Mouse (Mus musculus) kidney, embryonic 14.5 days (tissue): ENCODE data around the gene Luc7l3. TPM values are rescaled to one million over a fixed set of nuclear protein-coding genes. Genes with fewer than 3 reads are reported as not detected.

Source experiments
- ATAC-seq: fragments of 200-750 bp; cut with Nextera tagmentation; 2 replicates; pipeline ENCODE4 v1.8.0; 2017; ENCODE audit warnings: moderate number of reproducible peaks, mild to moderate bottlenecking, moderate TSS enrichment, moderate library complexity; ENCODE audit not compliant: low FRiP score, low TSS enrichment
- H3K27ac ChIP-seq: fragments of 300-500 bp; sonication (generic); 2 replicates; pipeline ENCODE4 v1.5.1; 2014; ENCODE audit warnings: low read depth, mild to moderate bottlenecking, low read length, moderate library complexity, mixed read lengths
- H3K27me3 ChIP-seq: fragments of 300-500 bp; sonication (generic); 2 replicates; pipeline ENCODE4 v1.6.1; 2014; ENCODE audit warnings: mild to moderate bottlenecking, low read length; ENCODE audit not compliant: control insufficient read depth, insufficient read depth
- H3K36me3 ChIP-seq: fragments of 300-500 bp; sonication (generic); 2 replicates; pipeline ENCODE4 v1.6.1; 2014; ENCODE audit warnings: low read length, mixed read lengths; ENCODE audit not compliant: control insufficient read depth, insufficient read depth
- H3K4me1 ChIP-seq: fragments of 300-500 bp; sonication (generic); 2 replicates; pipeline ENCODE4 v1.6.1; 2014; ENCODE audit warnings: low read length, mixed read lengths; ENCODE audit not compliant: control insufficient read depth, insufficient read depth
- H3K4me2 ChIP-seq: fragments of 300-500 bp; sonication (generic); replicated peaks from 2 replicates; pipeline ENCODE4 v1.6.1; 2014; ENCODE audit warnings: low read depth, mild to moderate bottlenecking, low read length
- H3K4me3 ChIP-seq: fragments of 300-500 bp; sonication (generic); 2 replicates; pipeline ENCODE4 v1.5.1; 2014; ENCODE audit warnings: mild to moderate bottlenecking, low read length
- H3K9ac ChIP-seq: fragments of 300-500 bp; sonication (generic); 2 replicates; pipeline ENCODE4 v1.6.1; 2014; ENCODE audit warnings: low read depth, mild to moderate bottlenecking, low read length, moderate library complexity
- H3K9me3 ChIP-seq: fragments of 300-500 bp; sonication (generic); 2 replicates; pipeline ENCODE4 v1.6.1; 2016; ENCODE audit warnings: low read length; ENCODE audit not compliant: control insufficient read depth
- WGBS: fragments of 180-500 bp; shearing (Covaris S2); extraction: QIAGEN DNeasy Blood & Tissue Kit; methylation state at CpG from one replicate; pipeline ENCODE4 v1.1.7; 2014; 5-methylcytosine and 5-hydroxymethylcytosine counted together
- polyA plus RNA-seq: library from polyadenylated mRNA; unstranded; fragments of >200 nt; fragmentation: Nextera tagmentation; extraction: Ambion mirVana; gene quantifications from 2 replicates; pipeline ENCODE4 v1.2.1, GENCODE M21; 2014

Gene Luc7l3
- polyA plus RNA-seq, 1 experiment from 2014 or later = 106 TPM

DNA sequence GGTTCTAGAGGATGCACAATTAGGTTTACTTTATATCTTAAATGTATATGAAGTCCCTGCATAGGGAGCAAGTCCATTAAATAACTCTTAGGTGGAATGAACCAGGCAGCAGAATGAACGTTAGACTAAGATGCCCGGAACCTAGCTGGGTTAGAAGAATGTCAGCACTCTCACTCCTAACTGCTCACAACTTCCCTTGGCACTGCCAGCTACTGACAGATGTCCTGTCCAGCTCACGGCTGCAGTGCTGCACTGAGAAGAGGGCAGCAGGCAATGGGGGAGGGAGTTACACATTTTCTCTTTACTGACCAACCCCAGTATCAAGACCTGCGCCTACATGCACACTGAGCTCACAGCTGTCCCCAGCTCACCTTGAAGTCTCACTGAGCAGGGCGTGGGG, 34.7 kb downstream of the Luc7l3 start:
- WGBS = 92% methylated on average over 5 of the region's 5 CpGs
- H3K4me3 ChIP-seq = no peak overlapping the region
- H3K36me3 ChIP-seq = peaks cover 84% of the 10 kb centered on the region
- no peaks in the 10 kb centered on the region for H3K9me3 ChIP-seq
- no peak overlapping the region for H3K9ac ChIP-seq
- no peaks in the 10 kb centered on the region for H3K27me3 ChIP-seq
- H3K4me1 ChIP-seq = no peaks in the 10 kb centered on the region
- no peak overlapping the region for H3K27ac ChIP-seq
- no peak overlapping the region for H3K4me2 ChIP-seq
- no peak for ATAC-seq

DNA sequence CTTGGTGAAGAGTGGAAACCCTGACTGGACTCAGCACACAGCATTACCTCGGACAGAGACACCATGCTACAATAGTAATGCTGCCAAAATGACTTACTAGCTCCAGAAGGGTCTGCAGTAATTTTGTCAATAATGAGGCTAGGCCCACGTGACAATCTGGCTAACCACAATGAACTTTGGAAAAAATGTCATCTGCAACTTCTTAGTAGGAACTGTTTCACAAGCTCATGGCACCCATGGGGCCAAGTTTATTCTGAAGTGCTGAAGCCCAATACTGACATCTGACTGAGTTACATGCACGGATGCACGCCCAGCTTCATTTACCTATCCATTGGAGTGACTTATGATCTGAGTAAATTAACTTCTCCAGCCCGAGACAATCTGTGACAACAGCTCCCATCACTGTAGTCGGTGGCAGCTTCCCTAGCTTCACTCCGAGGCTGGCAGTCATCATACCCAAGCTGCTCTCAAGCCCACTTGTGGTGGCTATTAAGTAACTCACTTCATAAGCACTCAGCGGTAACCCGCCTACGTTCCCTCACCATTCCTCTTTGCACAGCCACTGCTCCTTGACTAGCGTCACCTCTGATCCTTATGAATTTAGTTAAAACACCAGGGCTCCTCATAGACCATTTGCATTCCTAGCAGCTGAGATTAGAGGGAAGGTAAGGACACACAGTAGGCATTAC, 35.8 kb downstream of the Luc7l3 start:
- no peak for ATAC-seq
- Histone ChIP-seq H3K9me3 (no peaks in the 10 kb centered on the region), H3K4me2 (no peak overlapping the region), H3K4me3 (no peak overlapping the region), H3K27me3 (no peaks in the 10 kb centered on the region), H3K27ac (no peak overlapping the region), H3K36me3 (peaks cover 75% of the 10 kb centered on the region), H3K4me1 (no peaks in the 10 kb centered on the region), H3K9ac (no peak overlapping the region)
- WGBS = 87% methylated on average over 11 of the region's 11 CpGs

DNA sequence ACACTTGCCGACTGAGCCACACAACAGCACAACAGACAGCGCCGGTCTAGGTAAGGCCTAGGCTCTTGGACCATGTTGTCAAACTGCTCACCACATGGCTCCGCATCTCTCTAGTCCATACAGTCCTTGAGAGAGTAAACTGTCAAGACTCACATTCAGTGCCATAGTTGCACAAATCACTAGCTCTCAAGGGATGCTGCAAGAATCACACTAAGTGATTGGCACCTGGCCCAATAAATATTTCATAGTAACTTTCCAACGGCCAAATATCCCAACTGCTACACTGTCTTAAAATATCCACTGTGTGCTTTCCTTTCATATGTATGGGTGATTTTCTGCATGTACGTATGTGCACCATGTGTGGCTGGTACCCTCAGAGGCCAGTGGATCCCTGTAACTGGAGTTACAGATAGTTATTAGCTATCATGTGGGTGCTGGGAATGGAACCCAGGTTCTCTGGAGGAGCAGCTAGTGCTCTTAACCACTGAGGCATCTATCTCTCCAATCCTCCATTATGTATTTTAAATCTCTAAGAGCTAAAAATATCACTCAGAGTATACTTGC, 38.2 kb downstream of the Luc7l3 start:
- H3K4me2 ChIP-seq = no peak overlapping the region
- H3K4me3 ChIP-seq = no peak overlapping the region
- H3K27ac ChIP-seq = no peak overlapping the region
- H3K4me1 ChIP-seq = no peaks in the 10 kb centered on the region
- H3K27me3 ChIP-seq = no peaks in the 10 kb centered on the region
- H3K9me3 ChIP-seq = no peaks in the 10 kb centered on the region
- no peak for ATAC-seq
- no peak overlapping the region for H3K9ac ChIP-seq
- 93% methylated on average over 6 of the region's 6 CpGs for WGBS
- peaks cover 51% of the 10 kb centered on the region for H3K36me3 ChIP-seq

DNA sequence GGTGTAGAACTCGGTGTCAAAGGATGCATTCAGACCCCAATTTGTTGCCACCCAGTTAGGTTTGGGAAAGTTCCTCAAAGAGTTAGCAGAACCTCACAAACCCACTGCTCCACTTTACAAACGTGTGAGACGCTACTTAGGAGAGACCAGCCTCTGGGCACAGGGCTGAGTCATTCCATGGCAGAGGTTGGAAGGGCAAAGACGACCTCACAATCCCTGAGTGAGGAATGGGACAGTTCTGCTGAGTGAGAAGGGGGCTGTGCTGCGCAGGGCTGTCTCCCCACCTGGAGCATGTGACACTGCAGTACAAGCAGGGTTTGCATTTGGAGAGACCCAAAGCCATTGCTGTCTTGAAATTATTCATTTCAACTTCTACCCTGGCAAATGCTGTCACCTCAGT, 39.5 kb downstream of the Luc7l3 start:
- Histone ChIP-seq H3K27ac (no peak overlapping the region), H3K9me3 (no peaks in the 10 kb centered on the region), H3K36me3 (peaks cover 39% of the 10 kb centered on the region), H3K4me3 (no peak overlapping the region), H3K27me3 (no peaks in the 10 kb centered on the region), H3K9ac (no peak overlapping the region), H3K4me2 (no peak overlapping the region), H3K4me1 (no peaks in the 10 kb centered on the region)
- ATAC-seq = no peak
- WGBS = 70% methylated on average over 5 of the region's 5 CpGs

DNA sequence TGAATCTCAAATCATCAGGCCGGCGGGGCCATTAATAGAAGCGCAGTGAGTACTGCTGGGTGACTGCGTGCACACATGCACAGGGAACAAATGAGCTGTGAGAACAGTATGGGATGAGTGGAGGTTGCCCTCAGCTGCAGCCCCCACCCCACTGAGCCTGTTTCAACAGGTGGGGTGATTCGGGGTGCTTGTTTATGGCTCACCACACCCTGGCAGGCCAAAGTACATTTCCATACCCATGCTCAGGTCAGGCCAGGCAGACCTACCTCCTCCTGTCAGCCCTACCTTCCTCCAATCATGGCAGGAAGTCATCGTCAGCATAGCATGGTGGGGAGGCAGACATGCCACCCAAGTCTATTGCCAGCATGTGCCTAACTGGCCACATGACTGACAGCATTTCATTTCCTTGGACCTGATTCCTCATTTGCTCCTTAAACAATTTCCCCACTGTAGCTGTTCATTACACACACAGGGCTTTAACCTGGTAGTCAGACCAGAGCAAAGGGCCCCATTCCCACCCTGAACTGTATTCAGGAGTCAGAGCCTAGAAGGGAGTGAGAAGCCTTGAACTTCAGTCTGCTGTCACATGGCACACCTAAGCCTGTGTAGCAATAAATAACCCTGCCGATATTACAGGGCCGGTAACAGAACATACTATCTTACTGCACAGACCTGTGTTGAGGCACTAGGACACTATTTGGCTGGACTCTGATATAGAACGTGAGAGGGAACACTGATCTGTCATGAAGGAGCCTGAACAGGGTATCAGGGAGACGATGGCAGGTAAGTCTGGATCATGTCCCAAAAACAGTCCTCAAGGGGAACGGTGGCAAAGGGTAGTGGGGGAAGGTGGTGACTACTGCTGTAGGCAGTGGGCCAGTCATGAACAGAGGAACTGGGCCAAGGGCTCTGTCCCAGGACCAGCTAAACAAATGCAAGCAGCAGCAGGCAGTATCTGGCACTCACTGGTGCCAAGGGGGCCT, 40.3 kb downstream of the Luc7l3 start, which contains the start of gene Gm21885:
Gene Gm21885 (plus strand): TSS at position 675 of the 983 bp plus-strand sequence.
- no peak within 1 kb of the TSS for H3K27ac ChIP-seq

DNA sequence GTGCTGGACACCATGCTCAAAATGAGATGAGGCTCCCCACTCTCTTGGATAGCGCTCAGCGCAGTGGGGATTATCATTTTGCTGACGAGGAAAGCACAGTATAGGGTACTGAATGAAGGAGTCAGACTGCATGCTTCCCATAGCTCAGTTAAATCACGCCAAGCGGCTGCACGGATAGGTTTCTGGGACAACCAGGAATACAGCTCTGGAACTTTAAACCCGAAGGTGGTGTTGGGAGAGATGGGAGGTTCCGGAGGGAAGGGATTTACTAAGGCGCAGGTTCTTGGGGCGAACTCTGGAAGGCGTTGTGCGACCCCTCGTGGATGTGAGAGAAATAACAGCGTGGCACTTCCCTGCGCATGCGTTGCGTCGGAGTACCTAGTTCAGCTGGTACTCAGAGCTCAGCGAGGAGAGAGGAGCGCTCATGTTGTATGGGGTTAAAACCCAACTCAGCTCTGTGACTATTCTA, 44.9 kb downstream of the Luc7l3 start:
- H3K4me3 ChIP-seq = peak overlapping the region; percentile 32
- no peaks in the 10 kb centered on the region for H3K36me3 ChIP-seq
- peak; percentile 86 for ATAC-seq
- H3K4me2 ChIP-seq = peak overlapping the region; percentile 52
- H3K27ac ChIP-seq = no peak overlapping the region
- WGBS = 8% methylated on average over 20 of the region's 20 CpGs
- H3K4me1 ChIP-seq = no peaks in the 10 kb centered on the region
- no peaks in the 10 kb centered on the region for H3K9me3 ChIP-seq
- no peaks in the 10 kb centered on the region for H3K27me3 ChIP-seq
- H3K9ac ChIP-seq = peak overlapping the region; percentile 47

More for the DNA sequence above, 40.3 kb downstream of the Luc7l3 start, which contains the start of gene Gm21885:
- no peak for ATAC-seq
- 85% methylated on average over 11 of the region's 11 CpGs for WGBS
- H3K9ac ChIP-seq = no peak within 1 kb of the TSS
- no peaks in the 10 kb centered on the region for H3K9me3 ChIP-seq
- H3K4me2 ChIP-seq = no peak within 1 kb of the TSS
- H3K27me3 ChIP-seq = no peaks in the 10 kb centered on the region
- peaks cover 31% of the 10 kb centered on the region for H3K36me3 ChIP-seq
- no peaks in the 10 kb centered on the region for H3K4me1 ChIP-seq
- H3K4me3 ChIP-seq = no peak within 1 kb of the TSS

DNA sequence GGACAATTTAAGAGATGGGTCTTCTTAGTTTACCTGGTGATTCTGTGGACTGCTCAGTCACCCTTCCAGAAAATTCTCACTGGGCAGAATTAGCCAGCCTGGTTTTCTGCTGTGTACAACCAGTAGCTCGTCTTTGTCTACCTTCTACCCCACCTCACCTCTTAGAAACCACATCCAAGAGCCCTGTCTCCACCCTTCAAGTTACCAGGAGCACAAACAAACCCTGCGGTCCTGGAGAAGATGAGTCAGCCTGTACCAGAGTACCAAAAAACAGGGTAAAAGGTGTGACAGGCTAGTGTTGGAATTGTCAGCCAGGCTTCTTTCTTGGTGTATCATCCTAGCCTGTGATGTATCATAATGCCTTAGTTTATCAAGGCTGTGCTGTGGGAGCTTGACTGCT, 46.1 kb downstream of the Luc7l3 start:
- Histone ChIP-seq H3K9me3 (no peaks in the 10 kb centered on the region), H3K4me1 (no peaks in the 10 kb centered on the region), H3K4me2 (no peak overlapping the region), H3K4me3 (no peak overlapping the region), H3K36me3 (no peaks in the 10 kb centered on the region), H3K27ac (no peak overlapping the region), H3K9ac (no peak overlapping the region), H3K27me3 (no peaks in the 10 kb centered on the region)
- 84% methylated on average over 2 of the region's 2 CpGs for WGBS
- no peak for ATAC-seq

DNA sequence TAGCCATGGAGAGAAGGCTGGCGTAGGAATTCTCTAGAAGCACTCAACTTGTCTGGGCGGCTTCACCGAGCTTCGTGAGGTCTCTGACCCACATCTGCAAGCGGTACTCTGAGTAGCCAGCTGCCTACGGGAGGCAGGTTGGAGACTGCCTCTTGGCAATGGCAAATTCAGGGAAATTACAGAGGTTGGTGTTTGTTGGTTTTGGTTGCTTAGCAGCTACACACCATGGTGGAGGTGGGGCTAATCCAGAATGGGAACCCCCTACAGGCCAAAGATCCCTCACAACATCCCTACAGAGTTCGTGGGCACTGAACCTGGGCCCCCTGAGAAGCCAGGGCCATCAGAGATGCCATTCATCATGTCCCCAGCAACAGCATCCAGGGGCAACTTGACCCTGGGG, 46.6 kb downstream of the Luc7l3 start:
- Histone ChIP-seq H3K9me3 (no peaks in the 10 kb centered on the region), H3K4me1 (no peaks in the 10 kb centered on the region), H3K27ac (no peak overlapping the region), H3K36me3 (no peaks in the 10 kb centered on the region), H3K4me3 (no peak overlapping the region), H3K9ac (no peak overlapping the region), H3K27me3 (no peaks in the 10 kb centered on the region), H3K4me2 (no peak overlapping the region)
- WGBS = 78% methylated on average over 7 of the region's 7 CpGs
- ATAC-seq = no peak
